ENCODE assay signal across 27 mouse cellular contexts in the genomic region with DNA sequence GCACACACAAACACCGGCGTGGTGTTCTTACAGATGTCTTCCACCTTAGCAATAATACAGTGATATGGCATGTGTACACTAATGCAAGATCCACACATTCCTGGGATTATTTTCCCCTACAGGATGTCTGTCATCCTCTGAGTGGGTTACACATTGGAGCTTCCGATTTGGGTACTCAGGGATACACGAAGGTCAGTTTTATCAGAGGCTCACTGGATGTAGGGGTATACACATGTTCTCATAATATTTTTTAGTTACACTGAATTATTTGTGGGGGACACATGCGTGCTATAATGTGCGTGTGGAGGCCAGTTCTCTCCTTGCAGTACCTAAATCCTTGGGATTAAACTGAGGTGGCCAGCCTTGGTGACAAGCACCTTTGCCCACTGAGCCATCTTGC. TPM values are rescaled to one million over a fixed set of nuclear protein-coding genes. Genes with fewer than 3 reads are reported as not detected.
DNase-seq lines count a peak whose midpoint lies in the region; ATAC-seq and TF ChIP-seq lines count a peak whose summit lies in the region.
"Had no signal": no experiment of that assay in that cellular context is flagged by ENCODE, and none has a peak within 500 bp of the region (broad histone marks: within the 10 kb centered on the region; RNA-seq: fewer than 3 reads in every experiment).

No protein-coding gene starts in this region.

- H3K9ac ChIP-seq in heart, embryonic 12.5 days, result peak overlapping the region; percentile 80
- no peak overlapping the region for H3K9ac ChIP-seq in heart, adult 2 months (ENCODE audit: low read depth, low read length)
- H3K9ac ChIP-seq in hindbrain, embryonic 11.5 days (ENCODE audit: low read depth, low read length), result no peak overlapping the region
- H3K9ac ChIP-seq in hindbrain, embryonic 13.5 days, result no peak overlapping the region
- H3K9ac ChIP-seq in embryonic facial prominence, embryonic 13.5 days, result no peak overlapping the region; the same call in 1 of the 2 replicates
- H3K9ac ChIP-seq in intestine, embryonic 16.5 days (ENCODE audit: low read depth, low read length), result peak overlapping the region; percentile 45
- H3K9ac ChIP-seq: hindbrain, embryonic 15.5 days; liver, embryonic 15.5 days had no signal

- no peaks in the 10 kb centered on the region for H3K36me3 ChIP-seq in heart, embryonic 12.5 days
- H3K36me3 ChIP-seq in heart, adult 2 months (ENCODE audit: control insufficient read depth, insufficient read depth, low read length), result no peaks in the 10 kb centered on the region
- no peaks in the 10 kb centered on the region for H3K36me3 ChIP-seq in hindbrain, embryonic 11.5 days (ENCODE audit: control insufficient read depth, insufficient read depth, low read length)
- no peaks in the 10 kb centered on the region for H3K36me3 ChIP-seq in hindbrain, embryonic 13.5 days
- no peaks in the 10 kb centered on the region for H3K36me3 ChIP-seq in embryonic facial prominence, embryonic 13.5 days
- H3K36me3 ChIP-seq in intestine, embryonic 16.5 days (ENCODE audit: control insufficient read depth, insufficient read depth, low read length), result no peaks in the 10 kb centered on the region
- H3K36me3 ChIP-seq: hindbrain, embryonic 15.5 days; liver, embryonic 15.5 days had no signal

- WGBS in heart, embryonic 12.5 days, result 23% methylated on average over 6 of the region's 6 CpGs
- 50% methylated on average over 6 of the region's 6 CpGs for WGBS in heart, adult 2 months
- 8% methylated on average over 6 of the region's 6 CpGs for WGBS in hindbrain, embryonic 11.5 days
- 6% methylated on average over 6 of the region's 6 CpGs for WGBS in hindbrain, embryonic 13.5 days
- WGBS in embryonic facial prominence, embryonic 13.5 days, result 6% methylated on average over 6 of the region's 6 CpGs
- WGBS in intestine, embryonic 16.5 days, result 39% methylated on average over 6 of the region's 6 CpGs

- peak overlapping the region; percentile 80 for H3K27ac ChIP-seq in heart, embryonic 12.5 days (ENCODE audit: poor library complexity, severe bottlenecking)
- no peak overlapping the region for H3K27ac ChIP-seq in heart, adult 2 months
- no peak overlapping the region for H3K27ac ChIP-seq in hindbrain, embryonic 11.5 days (ENCODE audit: low read depth, low read length)
- no peak overlapping the region for H3K27ac ChIP-seq in hindbrain, embryonic 13.5 days
- H3K27ac ChIP-seq in embryonic facial prominence, embryonic 13.5 days, result no peak overlapping the region
- peak overlapping the region; percentile 58; the same call in 1 of the 2 replicates for H3K27ac ChIP-seq in intestine, embryonic 16.5 days (ENCODE audit: low read length)
- H3K27ac ChIP-seq: hindbrain, embryonic 15.5 days; liver, embryonic 15.5 days had no signal

- peak overlapping the region; percentile 61 for H3K4me2 ChIP-seq in heart, embryonic 12.5 days
- H3K4me2 ChIP-seq in hindbrain, embryonic 11.5 days (replicated peaks; ENCODE audit: low read depth, low read length), result no peak overlapping the region
- no peak overlapping the region for H3K4me2 ChIP-seq in hindbrain, embryonic 13.5 days
- peak overlapping the region; percentile 41 for H3K4me2 ChIP-seq in embryonic facial prominence, embryonic 13.5 days
- H3K4me2 ChIP-seq in intestine, embryonic 16.5 days (ENCODE audit: low read depth, low read length), result peak overlapping the region; percentile 30; the same call in 1 of the 2 replicates
- H3K4me2 ChIP-seq: hindbrain, embryonic 15.5 days; liver, embryonic 15.5 days had no signal

- no peak for TF ChIP-seq CTCF in heart, adult 2 months (IDR thresholded peaks at IDR 0.05)

- ATAC-seq in heart, embryonic 12.5 days (ENCODE audit: insufficient number of reproducible peaks, low FRiP score), result no peak
- ATAC-seq in hindbrain, embryonic 11.5 days (ENCODE audit: low FRiP score), result no peak
- no peak for ATAC-seq in hindbrain, embryonic 13.5 days (ENCODE audit: low FRiP score)
- no peak for ATAC-seq in embryonic facial prominence, embryonic 13.5 days (ENCODE audit: insufficient number of reproducible peaks, insufficient read depth, low FRiP score, low TSS enrichment, low read depth)
- no peak for ATAC-seq in intestine, embryonic 16.5 days
- ATAC-seq: forebrain, embryonic 16.5 days had no signal

- peak overlapping the region; percentile 60 for H3K4me3 ChIP-seq in heart, embryonic 12.5 days
- H3K4me3 ChIP-seq in heart, adult 2 months, result no peak overlapping the region
- H3K4me3 ChIP-seq in hindbrain, embryonic 11.5 days (ENCODE audit: low read depth, low read length), result no peak overlapping the region
- H3K4me3 ChIP-seq in hindbrain, embryonic 13.5 days, result no peak overlapping the region
- H3K4me3 ChIP-seq in embryonic facial prominence, embryonic 13.5 days, result peak overlapping the region; percentile 22
- H3K4me3 ChIP-seq in intestine, embryonic 16.5 days (ENCODE audit: low read length), result peak overlapping the region; percentile 34; the same call in 1 of the 2 replicates
- H3K4me3 ChIP-seq: hindbrain, embryonic 15.5 days; liver, embryonic 15.5 days; myocyte had no signal

- H3K9me3 ChIP-seq in heart, embryonic 12.5 days (replicated peaks), result no peaks in the 10 kb centered on the region
- no peaks in the 10 kb centered on the region for H3K9me3 ChIP-seq in hindbrain, embryonic 11.5 days (ENCODE audit: control insufficient read depth, low read length)
- H3K9me3 ChIP-seq in hindbrain, embryonic 13.5 days, result no peaks in the 10 kb centered on the region
- no peaks in the 10 kb centered on the region for H3K9me3 ChIP-seq in embryonic facial prominence, embryonic 13.5 days
- no peaks in the 10 kb centered on the region for H3K9me3 ChIP-seq in intestine, embryonic 16.5 days (ENCODE audit: control insufficient read depth, low read length)
- H3K9me3 ChIP-seq: hindbrain, embryonic 15.5 days; liver, embryonic 15.5 days had no signal

- peaks cover 90% of the 10 kb centered on the region for H3K27me3 ChIP-seq in heart, embryonic 12.5 days (replicated peaks)
- peaks cover 41% of the 10 kb centered on the region for H3K27me3 ChIP-seq in heart, adult 2 months (ENCODE audit: control insufficient read depth, insufficient read depth, low read length)
- peaks cover 91% of the 10 kb centered on the region for H3K27me3 ChIP-seq in hindbrain, embryonic 11.5 days (ENCODE audit: control insufficient read depth, insufficient read depth, low read length)
- peaks cover 97% of the 10 kb centered on the region for H3K27me3 ChIP-seq in hindbrain, embryonic 13.5 days
- peaks cover 99% of the 10 kb centered on the region for H3K27me3 ChIP-seq in embryonic facial prominence, embryonic 13.5 days
- H3K27me3 ChIP-seq in intestine, embryonic 16.5 days (replicated peaks; ENCODE audit: control insufficient read depth, insufficient read depth, low read length), result peaks cover 58% of the 10 kb centered on the region

- no peak for DNase-seq in heart, adult 2 months
- peak; percentile 50 for DNase-seq in hindbrain, embryonic 11.5 days (ENCODE audit: low spot score)
- no peak for DNase-seq in gastrocnemius, postnatal 25 days
- DNase-seq in T-cell, adult 2 months (ENCODE audit: low spot score), result no peak
- DNase-seq: B cell, adult 2 months; cerebellum, adult 2 months; cerebellum, postnatal 36 days; kidney, adult 18-20 months; kidney, postnatal 10 days; left cerebral cortex, postnatal 4 days; lung, postnatal 14 days; right cerebral cortex, postnatal 14 days; spleen, adult 18-20 months; thymus, postnatal 25 days had no signal

- no peak for TF ChIP-seq EP300 in heart, adult 2 months (IDR thresholded peaks at IDR 0.05; ENCODE audit: insufficient read depth, low read depth, low read length)

- peaks cover 40% of the 10 kb centered on the region for H3K4me1 ChIP-seq in heart, embryonic 12.5 days (replicated peaks)
- H3K4me1 ChIP-seq in heart, adult 2 months (ENCODE audit: control insufficient read depth, insufficient read depth, low read length), result no peaks in the 10 kb centered on the region
- peaks cover 2% of the 10 kb centered on the region; the same call in 1 of the 2 replicates for H3K4me1 ChIP-seq in hindbrain, embryonic 11.5 days (replicated peaks; ENCODE audit: control insufficient read depth, insufficient read depth, low read length)
- H3K4me1 ChIP-seq in hindbrain, embryonic 13.5 days (replicated peaks), result peaks cover 19% of the 10 kb centered on the region
- peaks cover 48% of the 10 kb centered on the region for H3K4me1 ChIP-seq in embryonic facial prominence, embryonic 13.5 days
- H3K4me1 ChIP-seq in intestine, embryonic 16.5 days (ENCODE audit: control insufficient read depth, insufficient read depth, low read length), result peaks cover 19% of the 10 kb centered on the region
- H3K4me1 ChIP-seq: liver, embryonic 15.5 days had no signal

- intact Hi-C loops in heart, adult 2 months (cut with DNase I), result no loop called here

- no peaks in the 10 kb centered on the region for H3K79me2 ChIP-seq in heart, adult 2 months (replicated peaks; ENCODE audit: control insufficient read depth, insufficient read depth, low read length)

- TF ChIP-seq POLR2A in heart, adult 2 months (IDR thresholded peaks at IDR 0.05; ENCODE audit: insufficient read depth, low read depth, low read length), result no peak

RNA-seq across cellular contexts. Expression of gene Hand1, which starts 1.4 kb away (rescaled TPM):
- polyA plus RNA-seq in heart, embryonic 12.5 days (2016; fragmentation: Nextera tagmentation; extraction: Ambion mirVana), result 62.0 and 66.2 TPM in 2 replicates
- total RNA-seq in heart, adult 2 months (2021), result not detected
- polyA plus RNA-seq in heart, adult 2 months (2012; rRNA removed), result not detected in 2 replicates
- 0.21 TPM in 1 of 2 replicates, not detected in the other for polyA plus RNA-seq in hindbrain, embryonic 11.5 days (2014; fragmentation: Nextera tagmentation; extraction: Ambion mirVana)
- not detected in 2 replicates for polyA plus RNA-seq in hindbrain, embryonic 13.5 days (2015; fragmentation: Nextera tagmentation; extraction: Ambion mirVana)
- 1.3 and 5.1 TPM in 2 replicates for polyA plus RNA-seq in embryonic facial prominence, embryonic 13.5 days (2015; fragmentation: Nextera tagmentation; extraction: Ambion mirVana)
- polyA plus RNA-seq in intestine, embryonic 16.5 days (2015; fragmentation: Nextera tagmentation; extraction: Ambion mirVana), result 22.0 and 23.0 TPM in 2 replicates
- total RNA-seq in gastrocnemius, postnatal 25 days (2021), result not detected
- total RNA-seq: gastrocnemius, postnatal 4 days; layer of hippocampus, adult 18-20 months; left cerebral cortex, adult 18-20 months; left cerebral cortex, postnatal 4 days; megakaryocyte, adult 5-6 weeks had no signal
- polyA plus RNA-seq: cerebellum, adult 2 months; forebrain, embryonic 16.5 days; hindbrain, embryonic 15.5 days; midbrain, embryonic 14.5 days; myocyte had no signal

RNA-seq across cellular contexts. Expression of gene Sap30l, which starts 32.6 kb away (rescaled TPM):
- 15.0 and 17.3 TPM in 2 replicates for polyA plus RNA-seq in heart, embryonic 12.5 days (2016; fragmentation: Nextera tagmentation; extraction: Ambion mirVana)
- 10 to 100 TPM; 43.2 to 49.2 TPM for total RNA-seq in heart, adult 2 months (2021)
- 18.8 and 21.2 TPM in 2 replicates for polyA plus RNA-seq in heart, adult 2 months (2012; rRNA removed)
- 11.8 and 14.3 TPM in 2 replicates for polyA plus RNA-seq in hindbrain, embryonic 11.5 days (2014; fragmentation: Nextera tagmentation; extraction: Ambion mirVana)
- polyA plus RNA-seq in hindbrain, embryonic 13.5 days (2015; fragmentation: Nextera tagmentation; extraction: Ambion mirVana), result 7.2 and 8.4 TPM in 2 replicates
- polyA plus RNA-seq in embryonic facial prominence, embryonic 13.5 days (2015; fragmentation: Nextera tagmentation; extraction: Ambion mirVana), result 10.5 and 10.9 TPM in 2 replicates
- polyA plus RNA-seq in intestine, embryonic 16.5 days (2015; fragmentation: Nextera tagmentation; extraction: Ambion mirVana), result 5.9 and 6.7 TPM in 2 replicates
- 10 to 100 TPM; 30.4 to 31.6 TPM for total RNA-seq in gastrocnemius, postnatal 25 days (2021)

Comparison
In these comparisons a context has a peak if more than half of its experiments do, and no peak if none do; other contexts are left out.
1. H3K27ac ChIP-seq: peak in heart, embryonic 12.5 days (single experiment) and intestine, embryonic 16.5 days (single experiment); none in heart, adult 2 months (single experiment), hindbrain, embryonic 11.5 days (single experiment), hindbrain, embryonic 13.5 days (single experiment) and embryonic facial prominence, embryonic 13.5 days (single experiment).
2. H3K4me3 ChIP-seq: peak in heart, embryonic 12.5 days (single experiment), embryonic facial prominence, embryonic 13.5 days (single experiment) and intestine, embryonic 16.5 days (single experiment); none in heart, adult 2 months (single experiment), hindbrain, embryonic 11.5 days (single experiment) and hindbrain, embryonic 13.5 days (single experiment).
3. H3K9ac ChIP-seq: peak in heart, embryonic 12.5 days (single experiment) and intestine, embryonic 16.5 days (single experiment); none in heart, adult 2 months (single experiment), hindbrain, embryonic 11.5 days (single experiment), hindbrain, embryonic 13.5 days (single experiment) and embryonic facial prominence, embryonic 13.5 days (single experiment).
4. H3K4me2 ChIP-seq: peak in heart, embryonic 12.5 days (single experiment), embryonic facial prominence, embryonic 13.5 days (single experiment) and intestine, embryonic 16.5 days (single experiment); none in hindbrain, embryonic 11.5 days (single experiment) and hindbrain, embryonic 13.5 days (single experiment).